Mouse (Mus musculus) neural tube, embryonic 14.5 days (tissue): ENCODE results near the gene Hivep3. TPM values are rescaled to one million over a fixed set of nuclear protein-coding genes. Genes with fewer than 3 reads are reported as not detected.
A peak's percentile ranks its signal among the peaks of the same experiment; 100 is the strongest.

ENCODE experiments used
- ATAC-seq: fragments of 200-750 bp; cut with Nextera tagmentation; 2 replicates; pipeline ENCODE4 v1.8.0; 2017; ENCODE audit warnings: low read depth, mild to moderate bottlenecking, moderate TSS enrichment, moderate library complexity
- H3K27ac ChIP-seq: fragments of 300-500 bp; sonication (generic); 2 replicates; pipeline ENCODE4 v1.5.1; 2014; ENCODE audit warnings: low read depth, mild to moderate bottlenecking, control low read depth, low read length, moderate library complexity, mixed read lengths
- H3K27me3 ChIP-seq: fragments of 300-500 bp; sonication (generic); 2 replicates; pipeline ENCODE4 v1.6.1; 2014; ENCODE audit warnings: low read length; ENCODE audit not compliant: control insufficient read depth, insufficient read depth
- H3K36me3 ChIP-seq: fragments of 300-500 bp; sonication (generic); 2 replicates; pipeline ENCODE4 v1.6.1; 2014; ENCODE audit warnings: low read length, mixed read lengths; ENCODE audit not compliant: control insufficient read depth, insufficient read depth
- H3K4me1 ChIP-seq: fragments of 300-500 bp; sonication (generic); 2 replicates; pipeline ENCODE4 v1.6.1; 2014; ENCODE audit warnings: low read length; ENCODE audit not compliant: control insufficient read depth, insufficient read depth
- H3K4me2 ChIP-seq: fragments of 300-500 bp; sonication (generic); 2 replicates; pipeline ENCODE4 v1.6.1; 2014; ENCODE audit warnings: mild to moderate bottlenecking, low read depth, low read length, control low read depth
- H3K4me3 ChIP-seq: fragments of 300-500 bp; sonication (generic); 2 replicates; pipeline ENCODE4 v1.5.1; 2014; ENCODE audit warnings: low read depth, low read length, control low read depth, mixed read lengths
- H3K9ac ChIP-seq: fragments of 300-500 bp; sonication (generic); replicated peaks from 2 replicates; pipeline ENCODE4 v1.6.1; 2014; ENCODE audit warnings: low read depth, mild to moderate bottlenecking, control low read depth, low read length, mixed read lengths
- H3K9me3 ChIP-seq: fragments of 300-500 bp; sonication (generic); 2 replicates; pipeline ENCODE4 v1.6.1; 2016; ENCODE audit warnings: low read length; ENCODE audit not compliant: control insufficient read depth
- WGBS: fragments of 180-500 bp; shearing (Covaris S2); extraction: QIAGEN DNeasy Blood & Tissue Kit; methylation state at CpG from one replicate; pipeline ENCODE4 v1.1.7; 2014; 5-methylcytosine and 5-hydroxymethylcytosine counted together
- polyA plus RNA-seq: library from polyadenylated mRNA; unstranded; fragments of >200 nt; fragmentation: Nextera tagmentation; extraction: Ambion mirVana; gene quantifications from 2 replicates; pipeline ENCODE4 v1.2.1, GENCODE M21; 2014

Gene Hivep3
- polyA plus RNA-seq, 1 experiment from 2014 or later, result 23.9 TPM

DNA sequence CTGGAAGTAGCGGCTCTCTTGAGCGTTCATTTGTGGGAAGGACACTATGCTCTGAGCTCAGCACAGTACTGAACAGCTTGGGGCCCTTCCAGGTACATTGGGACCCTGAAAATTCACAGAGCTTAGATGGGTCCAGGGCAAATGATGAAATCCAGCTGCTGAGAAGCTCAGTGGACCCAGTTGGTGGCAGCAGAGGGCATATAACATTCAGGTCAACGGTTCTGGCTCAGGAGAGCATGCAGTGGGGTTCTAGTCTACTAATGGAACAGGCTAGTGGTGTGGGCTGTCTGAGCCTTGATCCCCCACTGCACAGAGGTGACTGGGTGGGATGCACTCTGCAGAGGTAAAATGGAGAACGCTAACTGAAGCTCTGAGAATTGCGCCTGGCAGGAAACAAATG lies 228.5 kb downstream of the Hivep3 start:
- 84% methylated on average over 5 of the region's 5 CpGs for WGBS
- ATAC-seq, result no peak

DNA sequence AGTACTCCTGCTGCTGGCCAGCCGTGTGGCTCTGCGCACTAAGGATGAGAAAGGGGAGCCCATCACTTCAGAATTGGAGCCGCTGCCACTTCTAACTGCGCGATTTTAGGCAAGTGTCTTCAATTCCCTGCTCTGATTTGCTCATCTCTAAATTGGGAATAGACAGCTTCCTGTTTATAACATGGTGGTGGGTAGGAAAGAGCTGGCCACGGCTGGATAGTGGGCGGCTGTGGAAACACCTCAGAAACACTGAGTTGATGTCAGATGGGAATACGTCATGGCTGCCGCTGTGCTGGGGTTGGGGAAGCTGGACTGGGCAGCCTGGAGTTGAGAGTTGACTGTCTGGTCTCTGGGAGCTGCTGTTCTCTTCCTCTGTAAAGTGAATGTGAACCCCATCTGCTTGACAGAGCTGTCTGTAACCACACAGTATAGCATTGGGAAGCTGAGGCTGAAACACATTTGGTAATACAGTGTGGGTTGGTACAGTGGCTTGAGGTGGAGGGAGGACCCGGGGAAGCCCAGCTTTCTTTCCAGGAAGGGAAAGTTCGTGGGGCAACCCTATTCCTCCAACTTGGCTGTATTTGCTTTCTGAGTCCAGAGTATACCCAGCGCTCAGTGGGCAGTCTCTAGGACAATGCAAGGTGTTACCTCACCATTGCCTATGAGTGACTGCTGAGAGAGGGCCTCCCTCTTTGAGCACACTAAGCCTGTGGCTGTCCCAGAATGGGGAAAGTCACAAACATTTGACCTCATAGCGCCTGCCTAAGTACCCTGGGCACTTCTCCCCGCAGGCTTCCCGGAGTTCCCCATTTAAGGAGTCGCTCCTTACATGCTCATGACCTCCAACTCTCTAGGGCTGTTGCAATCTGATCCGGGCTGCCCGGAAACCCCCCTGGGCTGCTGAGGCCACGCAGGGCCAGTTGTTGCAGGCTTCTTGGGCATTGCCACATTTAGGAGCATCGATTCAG lies 232.8 kb downstream of the Hivep3 start:
- Histone ChIP-seq H3K27me3 (no peaks in the 10 kb centered on the region), H3K4me2 (no peak overlapping the region), H3K4me1 (peaks cover 13% of the 10 kb centered on the region), H3K36me3 (no peaks in the 10 kb centered on the region), H3K27ac (no peak overlapping the region), H3K4me3 (no peak overlapping the region), H3K9me3 (no peaks in the 10 kb centered on the region), H3K9ac (no peak overlapping the region)
- 62% methylated on average over 20 of the region's 20 CpGs for WGBS
- no peak for ATAC-seq

More for the DNA sequence above, 228.5 kb downstream of the Hivep3 start:
- Histone ChIP-seq H3K27me3 (no peaks in the 10 kb centered on the region), H3K4me1 (no peaks in the 10 kb centered on the region), H3K9ac (no peak overlapping the region), H3K4me2 (no peak overlapping the region), H3K27ac (no peak overlapping the region), H3K36me3 (no peaks in the 10 kb centered on the region), H3K4me3 (no peak overlapping the region), H3K9me3 (no peaks in the 10 kb centered on the region)

DNA sequence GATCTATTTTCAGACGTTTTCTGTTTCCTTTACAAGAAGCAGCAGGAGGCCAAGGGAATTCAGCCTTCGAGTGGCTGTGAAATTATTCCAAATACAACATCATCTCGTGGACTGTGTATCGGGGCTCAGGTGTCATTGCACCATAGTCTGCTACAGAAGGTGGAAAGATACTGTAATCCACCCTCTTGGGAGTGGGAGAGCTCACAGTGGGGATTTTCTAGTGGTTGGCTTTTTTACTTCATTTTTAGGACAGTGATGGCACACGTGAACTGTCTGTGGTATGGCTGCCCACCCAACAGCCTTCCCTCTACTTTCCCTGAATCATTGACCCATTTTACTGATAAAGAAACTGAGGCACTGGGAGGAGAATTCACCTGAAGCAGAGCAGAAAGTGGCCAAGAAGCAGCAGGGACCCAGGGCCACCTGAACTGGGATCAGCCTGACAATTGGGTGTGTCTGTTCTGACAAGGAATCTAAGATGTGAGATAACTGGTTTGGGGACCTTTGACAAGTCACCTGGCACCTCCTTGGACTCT lies 233.6 kb downstream of the Hivep3 start:
- no peak overlapping the region for H3K27ac ChIP-seq
- WGBS, result 54% methylated on average over 5 of the region's 5 CpGs
- H3K36me3 ChIP-seq, result no peaks in the 10 kb centered on the region
- H3K27me3 ChIP-seq, result no peaks in the 10 kb centered on the region
- H3K9me3 ChIP-seq, result no peaks in the 10 kb centered on the region
- no peak overlapping the region for H3K4me2 ChIP-seq
- no peak overlapping the region for H3K9ac ChIP-seq
- peaks cover 14% of the 10 kb centered on the region for H3K4me1 ChIP-seq
- no peak overlapping the region for H3K4me3 ChIP-seq
- no peak for ATAC-seq

DNA sequence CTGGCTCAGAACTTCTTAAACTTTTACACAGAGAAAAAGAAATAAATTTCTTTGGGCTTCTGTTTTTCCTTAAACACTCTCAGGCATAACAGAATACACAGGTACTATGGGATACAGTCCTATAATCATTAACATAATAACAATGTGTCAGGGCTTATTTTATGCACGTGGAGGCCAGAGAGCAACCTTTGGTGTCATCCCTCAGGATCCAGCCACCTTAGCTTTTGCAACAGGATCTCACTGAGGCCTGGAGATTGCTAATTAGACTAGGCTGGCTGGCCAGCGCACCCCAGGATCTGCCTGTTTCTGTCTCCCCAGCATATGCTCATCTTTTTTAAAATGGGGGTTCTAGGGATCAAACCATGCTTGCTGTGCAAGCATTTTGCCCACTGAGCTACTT lies 234.1 kb downstream of the Hivep3 start:
- Histone ChIP-seq H3K36me3 (no peaks in the 10 kb centered on the region), H3K9me3 (no peaks in the 10 kb centered on the region), H3K27me3 (no peaks in the 10 kb centered on the region), H3K27ac (no peak overlapping the region), H3K4me2 (no peak overlapping the region), H3K4me3 (no peak overlapping the region), H3K9ac (no peak overlapping the region), H3K4me1 (peaks cover 19% of the 10 kb centered on the region)
- ATAC-seq, result no peak
- WGBS, result 77% methylated on average over 2 of the region's 2 CpGs

- 34% methylated on average over 4 of the region's 4 CpGs for WGBS
- Histone ChIP-seq H3K27ac (0 out of 2 replicates have a peak overlapping the region, but pooled peaks have one; percentile 45), H3K27me3 (no peaks in the 10 kb centered on the region)
Measured at GRCm38 (mm10) chr4:119968071-119968470, 234.5 kb downstream of the Hivep3 start.

DNA sequence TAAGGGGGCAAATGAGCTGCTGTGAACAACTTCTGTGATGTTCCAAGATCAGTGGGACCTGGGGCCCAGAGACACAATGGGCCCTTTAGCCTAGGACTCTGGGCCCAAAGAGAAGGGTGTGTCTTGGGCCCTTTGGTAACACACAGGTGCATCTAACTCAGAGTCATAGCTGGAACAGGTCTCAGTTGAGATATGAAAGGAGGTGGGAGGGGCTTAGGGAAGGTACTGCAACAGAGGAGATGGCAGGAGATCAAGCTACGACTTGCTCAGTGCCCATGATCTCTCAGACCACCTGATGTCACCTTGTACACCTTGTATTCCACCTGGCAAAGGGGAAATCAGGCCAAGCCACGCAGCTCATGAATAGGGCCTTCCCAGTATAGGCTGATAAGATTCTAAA lies 235.3 kb downstream of the Hivep3 start:
- H3K36me3 ChIP-seq, result no peaks in the 10 kb centered on the region
- no peaks in the 10 kb centered on the region for H3K9me3 ChIP-seq
- WGBS, result 78% methylated on average over 2 of the region's 2 CpGs
- ATAC-seq, result no peak
- no peak overlapping the region for H3K9ac ChIP-seq
- no peak overlapping the region for H3K27ac ChIP-seq
- H3K4me3 ChIP-seq, result no peak overlapping the region
- H3K4me1 ChIP-seq, result peaks cover 22% of the 10 kb centered on the region
- H3K4me2 ChIP-seq, result no peak overlapping the region
- H3K27me3 ChIP-seq, result no peaks in the 10 kb centered on the region

More at GRCm38 (mm10) chr4:119968071-119968470, 234.5 kb downstream of the Hivep3 start:
- no peak overlapping the region; the same call in 1 of the 2 replicates for H3K9ac ChIP-seq
- no peaks in the 10 kb centered on the region for H3K36me3 ChIP-seq
- peak; percentile 44; the same call in 1 of the 2 replicates for ATAC-seq
- H3K4me2 ChIP-seq, result no peak overlapping the region
- H3K4me3 ChIP-seq, result no peak overlapping the region
- no peaks in the 10 kb centered on the region for H3K9me3 ChIP-seq
- H3K4me1 ChIP-seq, result peaks cover 22% of the 10 kb centered on the region

- 36% methylated on average over 9 of the region's 9 CpGs for WGBS
- Histone ChIP-seq H3K9ac (0 out of 2 replicates have a peak overlapping the region, but pooled peaks have one; percentile 16), H3K4me3 (no peak overlapping the region), H3K27me3 (no peaks in the 10 kb centered on the region), H3K36me3 (no peaks in the 10 kb centered on the region), H3K9me3 (no peaks in the 10 kb centered on the region), H3K4me1 (peaks cover 22% of the 10 kb centered on the region), H3K27ac (no peak overlapping the region), H3K4me2 (no peak overlapping the region)
- ATAC-seq, result no peak
Measured at GRCm38 (mm10) chr4:119970166-119970565, 236.6 kb downstream of the Hivep3 start.

DNA sequence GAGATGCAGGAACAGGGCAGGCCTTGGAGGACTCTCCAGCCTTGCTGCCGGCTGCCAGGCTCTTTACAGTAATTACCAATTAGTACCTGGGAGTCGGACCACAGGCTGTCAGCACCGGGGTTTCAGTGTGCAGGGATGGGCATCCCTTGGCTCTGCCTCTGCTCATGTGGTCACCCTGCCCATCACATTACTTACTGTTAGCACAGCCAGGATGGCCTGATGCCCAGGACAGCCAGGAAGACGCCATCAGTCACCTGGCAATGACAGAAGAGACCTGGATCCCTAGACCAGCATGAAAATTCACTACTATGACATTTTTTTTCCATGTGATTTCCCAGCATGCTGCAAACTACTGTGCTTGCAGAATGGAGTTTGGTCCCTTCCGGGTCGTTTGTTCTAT lies 238.8 kb downstream of the Hivep3 start:
- Histone ChIP-seq H3K9ac (no peak overlapping the region), H3K4me1 (peaks cover 25% of the 10 kb centered on the region), H3K4me3 (no peak overlapping the region), H3K9me3 (no peaks in the 10 kb centered on the region), H3K36me3 (no peaks in the 10 kb centered on the region), H3K27me3 (no peaks in the 10 kb centered on the region), H3K27ac (0 out of 2 replicates have a peak overlapping the region, but pooled peaks have one; percentile 3), H3K4me2 (no peak overlapping the region)
- ATAC-seq, result no peak
- 70% methylated on average over 6 of the region's 6 CpGs for WGBS
